Mouse (Mus musculus): Measurements from ENCODE around the gene Caln1. TPM values are rescaled to one million over a fixed set of nuclear protein-coding genes. Genes with fewer than 3 reads are reported as not detected.
"Not testable (repeated sequence)": the region's sequence is repeated elsewhere in the genome, so short reads cannot be mapped to it uniquely, and the experiment has no call there.

Gene Caln1
- polyA plus RNA-seq, 1 experiment from 2014 or later: 0.21 TPM

GRCm38 (mm10) chr5:130584042-130584441, 214.8 kb downstream of the Caln1 start:
- Histone ChIP-seq H3K27me3 (ENCODE audit: insufficient read depth, poor library complexity, severe bottlenecking) (no peaks in the 10 kb centered on the region), H3K36me3 (no peaks in the 10 kb centered on the region), H3K4me3 (no peak overlapping the region), H3K27ac (no peak overlapping the region), H3K4me1 (no peaks in the 10 kb centered on the region), H3K9me3 (no peaks in the 10 kb centered on the region; the same call in 1 of the 2 replicates)
- DNase-seq (ENCODE audit: low spot score): no peak
- WGBS: 77% methylated on average over 3 of the region's 3 CpGs

DNA sequence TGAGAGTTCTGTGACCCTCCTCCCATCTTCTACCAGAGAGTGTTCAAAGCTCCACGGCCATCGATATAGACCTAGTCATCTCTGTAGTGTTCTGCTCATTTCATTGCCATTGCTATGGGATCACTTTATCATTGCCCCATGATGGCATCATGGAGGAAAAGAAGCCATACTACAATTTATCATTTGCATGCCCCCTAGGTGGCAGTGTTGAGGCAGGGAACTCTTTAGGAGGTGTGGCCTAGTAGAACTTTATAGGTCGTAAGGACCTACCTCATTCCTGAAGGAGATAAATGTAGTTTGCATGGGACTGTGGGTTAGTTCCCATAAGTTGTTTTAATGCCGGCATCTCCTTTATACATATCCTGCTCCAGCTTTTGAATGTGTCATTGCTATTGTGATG, 217.0 kb downstream of the Caln1 start:
- WGBS: 89% methylated on average over 4 of the region's 4 CpGs
- Histone ChIP-seq H3K4me3 (no peak overlapping the region), H3K4me1 (no peaks in the 10 kb centered on the region), H3K36me3 (no peaks in the 10 kb centered on the region), H3K27me3 (ENCODE audit: insufficient read depth, poor library complexity, severe bottlenecking) (no peaks in the 10 kb centered on the region), H3K27ac (no peak overlapping the region), H3K9me3 (no peaks in the 10 kb centered on the region; the same call in 1 of the 2 replicates)
- no peak for DNase-seq (ENCODE audit: low spot score)

GRCm38 (mm10) chr5:130596541-130596940, 227.3 kb downstream of the Caln1 start:
- DNase-seq (ENCODE audit: low spot score): no peak
- 81% methylated on average over 6 of the region's 6 CpGs for WGBS
- Histone ChIP-seq H3K4me1 (no peaks in the 10 kb centered on the region), H3K4me3 (no peak overlapping the region), H3K36me3 (no peaks in the 10 kb centered on the region), H3K27ac (no peak overlapping the region), H3K9me3 (no peaks in the 10 kb centered on the region), H3K27me3 (ENCODE audit: insufficient read depth, poor library complexity, severe bottlenecking) (no peaks in the 10 kb centered on the region)

- Histone ChIP-seq H3K27ac (no peak overlapping the region), H3K9me3 (no peaks in the 10 kb centered on the region), H3K27me3 (ENCODE audit: insufficient read depth, poor library complexity, severe bottlenecking) (no peaks in the 10 kb centered on the region), H3K4me3 (no peak overlapping the region), H3K4me1 (no peaks in the 10 kb centered on the region), H3K36me3 (no peaks in the 10 kb centered on the region)
- DNase-seq (ENCODE audit: low spot score): peak; percentile 64
- 76% methylated on average over 3 of the region's 3 CpGs for WGBS
Observed at GRCm38 (mm10) chr5:130613657-130614056, 244.4 kb downstream of the Caln1 start.

- H3K4me1 ChIP-seq: no peaks in the 10 kb centered on the region
- H3K36me3 ChIP-seq: no peaks in the 10 kb centered on the region
- H3K9me3 ChIP-seq: no peaks in the 10 kb centered on the region
- WGBS: 81% methylated on average over 3 of the region's 3 CpGs
- H3K27ac ChIP-seq: no peak overlapping the region
- no peaks in the 10 kb centered on the region for H3K27me3 ChIP-seq (ENCODE audit: insufficient read depth, poor library complexity, severe bottlenecking)
- H3K4me3 ChIP-seq: no peak overlapping the region
- DNase-seq (ENCODE audit: low spot score): no peak
Observed at GRCm38 (mm10) chr5:130614209-130614608, 245.0 kb downstream of the Caln1 start.

GRCm38 (mm10) chr5:130620060-130620459, 250.8 kb downstream of the Caln1 start:
- no peak overlapping the region for H3K27ac ChIP-seq
- no peaks in the 10 kb centered on the region for H3K36me3 ChIP-seq
- 76% methylated on average over 7 of the region's 7 CpGs for WGBS
- no peaks in the 10 kb centered on the region for H3K27me3 ChIP-seq (ENCODE audit: insufficient read depth, poor library complexity, severe bottlenecking)
- no peaks in the 10 kb centered on the region for H3K4me1 ChIP-seq
- no peak for DNase-seq (ENCODE audit: low spot score)
- H3K9me3 ChIP-seq: no peaks in the 10 kb centered on the region
- H3K4me3 ChIP-seq: no peak overlapping the region

DNA sequence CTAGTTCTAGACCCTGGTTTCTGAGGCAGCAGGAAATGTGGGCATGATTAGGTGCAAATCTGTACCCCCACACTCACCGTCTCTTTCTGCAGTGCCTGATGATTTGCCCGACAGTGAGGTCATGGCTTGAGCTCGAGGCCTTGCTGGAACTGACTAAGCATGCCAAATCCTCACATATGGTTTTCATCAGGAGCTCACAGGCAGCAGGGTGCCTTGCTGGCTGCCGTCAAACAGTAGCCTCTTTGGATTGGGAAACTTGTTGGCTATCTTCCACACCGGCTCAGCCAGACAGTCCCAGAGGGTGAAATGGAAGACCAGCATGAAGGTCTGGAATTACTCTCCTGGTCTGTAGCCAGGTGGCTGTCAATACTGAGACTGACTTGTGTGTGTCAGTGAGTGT, 254.0 kb downstream of the Caln1 start:
- Histone ChIP-seq H3K4me1 (no peaks in the 10 kb centered on the region), H3K4me3 (no peak overlapping the region), H3K27ac (no peak overlapping the region), H3K27me3 (ENCODE audit: insufficient read depth, poor library complexity, severe bottlenecking) (no peaks in the 10 kb centered on the region), H3K36me3 (no peaks in the 10 kb centered on the region), H3K9me3 (no peaks in the 10 kb centered on the region)
- 31% methylated on average over 5 of the region's 5 CpGs for whole genome bisulfite sequencing
- DNase-seq (ENCODE audit: low spot score): peak; percentile 85

- H3K9me3 ChIP-seq: no peaks in the 10 kb centered on the region
- H3K27me3 ChIP-seq (ENCODE audit: insufficient read depth, poor library complexity, severe bottlenecking): no peaks in the 10 kb centered on the region
- H3K36me3 ChIP-seq: no peaks in the 10 kb centered on the region
- H3K4me1 ChIP-seq: no peaks in the 10 kb centered on the region
- H3K27ac ChIP-seq: no peak overlapping the region
- no peak overlapping the region for H3K4me3 ChIP-seq
- WGBS: 86% methylated on average over 2 of the region's 2 CpGs
- no peak for DNase-seq (ENCODE audit: low spot score)
Observed at GRCm38 (mm10) chr5:130627800-130628199, 258.5 kb downstream of the Caln1 start.

- no peaks in the 10 kb centered on the region for H3K4me1 ChIP-seq
- H3K4me3 ChIP-seq: no peak overlapping the region
- no peak overlapping the region for H3K27ac ChIP-seq
- H3K36me3 ChIP-seq: no peaks in the 10 kb centered on the region
- WGBS: 81% methylated on average over 2 of the region's 2 CpGs
- no peaks in the 10 kb centered on the region for H3K9me3 ChIP-seq
- DNase-seq (ENCODE audit: low spot score): no peak
- no peaks in the 10 kb centered on the region for H3K27me3 ChIP-seq (ENCODE audit: insufficient read depth, poor library complexity, severe bottlenecking)
Observed at GRCm38 (mm10) chr5:130635397-130635796, 266.1 kb downstream of the Caln1 start.

DNA sequence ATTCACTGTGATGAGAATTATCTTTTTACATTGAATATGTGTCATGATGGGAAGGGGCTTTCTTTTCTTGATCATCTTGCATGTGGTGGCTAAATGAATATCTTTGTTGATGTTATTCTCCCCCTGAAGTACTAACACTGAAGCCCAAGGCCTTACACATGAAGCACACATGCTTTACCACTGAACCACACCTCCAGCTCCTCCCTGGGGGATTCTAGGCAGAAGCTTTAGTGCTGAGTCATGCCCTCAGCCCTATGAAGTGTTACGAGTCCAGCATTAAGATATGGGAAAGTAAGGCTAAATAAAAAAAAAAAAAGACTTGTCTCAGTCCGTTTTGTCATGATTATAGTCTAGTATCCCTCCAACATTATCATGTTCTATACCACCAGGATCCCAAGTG, 272.6 kb downstream of the Caln1 start:
- H3K27me3 ChIP-seq (ENCODE audit: insufficient read depth, poor library complexity, severe bottlenecking): no peaks in the 10 kb centered on the region
- no peaks in the 10 kb centered on the region for H3K9me3 ChIP-seq
- 58% methylated on average over 2 of the region's 2 CpGs for WGBS
- no peaks in the 10 kb centered on the region for H3K4me1 ChIP-seq
- H3K4me3 ChIP-seq: no peak overlapping the region
- no peak overlapping the region for H3K27ac ChIP-seq
- no peaks in the 10 kb centered on the region for H3K36me3 ChIP-seq
- no peak for DNase-seq (ENCODE audit: low spot score)

DNA sequence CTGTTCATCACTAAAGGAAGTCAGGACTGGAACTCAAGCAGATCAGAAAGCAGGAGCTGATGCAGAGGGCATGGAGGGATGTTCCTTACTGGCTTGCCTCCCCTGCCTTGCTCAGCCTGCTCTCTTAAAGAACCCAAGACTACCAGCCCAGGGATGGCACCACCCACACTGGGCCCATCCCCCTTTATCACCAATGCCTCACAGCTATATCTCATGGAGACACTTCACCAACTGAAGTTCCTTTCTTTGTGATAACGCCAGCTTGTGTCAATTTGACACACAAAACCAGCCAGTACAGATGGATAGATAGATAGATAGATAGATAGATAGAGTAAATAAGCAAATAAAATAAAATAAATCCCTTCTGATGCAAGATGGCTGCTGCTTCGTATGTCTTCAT, 276.9 kb downstream of the Caln1 start:
- H3K27ac ChIP-seq; DNase-seq (ENCODE audit: low spot score); H3K4me3 ChIP-seq; H3K27me3 ChIP-seq (ENCODE audit: insufficient read depth, poor library complexity, severe bottlenecking); H3K9me3 ChIP-seq; H3K4me1 ChIP-seq; H3K36me3 ChIP-seq: not testable (repeated sequence)
- WGBS: 66% methylated on average over 2 of the region's 2 CpGs

DNA sequence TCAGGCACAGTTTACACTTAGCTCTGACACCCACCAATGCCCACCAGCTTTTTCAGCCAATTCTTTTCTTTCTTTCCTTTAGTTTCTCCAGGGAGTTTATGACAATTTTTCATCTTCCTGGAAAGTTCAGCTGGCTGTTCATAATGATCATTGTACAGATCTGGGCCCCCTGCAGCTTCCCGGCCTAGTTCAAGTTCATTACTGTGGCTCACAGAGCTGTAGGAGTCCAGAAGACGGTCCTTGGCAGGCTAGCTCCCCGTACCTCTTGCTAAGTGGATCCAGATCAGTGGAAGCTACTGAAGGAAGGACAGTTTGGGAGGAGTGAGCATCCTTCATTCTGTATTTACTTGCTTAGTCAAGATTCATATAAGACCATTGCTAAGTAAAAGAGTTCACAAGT, 288.9 kb downstream of the Caln1 start:
- DNase-seq (ENCODE audit: low spot score): no peak
- Histone ChIP-seq H3K36me3 (no peaks in the 10 kb centered on the region), H3K9me3 (no peaks in the 10 kb centered on the region), H3K27me3 (ENCODE audit: insufficient read depth, poor library complexity, severe bottlenecking) (no peaks in the 10 kb centered on the region), H3K27ac (no peak overlapping the region), H3K4me1 (no peaks in the 10 kb centered on the region), H3K4me3 (no peak overlapping the region)
- 80% methylated on average over 3 of the region's 3 CpGs for WGBS

DNA sequence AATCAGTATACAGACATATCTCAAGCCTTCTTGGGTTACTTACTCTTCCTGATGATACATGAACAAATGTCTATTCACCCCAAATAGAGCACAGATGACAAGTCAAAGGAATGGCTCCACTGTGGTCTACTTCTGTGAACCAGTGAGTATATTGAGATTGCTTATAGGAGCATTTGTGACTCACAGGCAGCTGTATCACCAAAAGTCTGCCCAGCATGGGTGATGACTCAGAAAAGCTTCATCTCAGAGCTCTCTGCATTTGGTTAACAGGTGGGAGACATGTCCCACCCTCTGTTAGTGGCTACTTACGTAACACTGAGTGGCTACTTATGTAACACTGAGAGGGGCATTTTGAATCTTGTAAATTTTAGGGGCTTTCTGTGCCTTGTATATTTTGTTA, 296.8 kb downstream of the Caln1 start:
- DNase-seq (ENCODE audit: low spot score): no peak
- 71% methylated on average over 1 of the region's 1 CpGs for WGBS
- H3K4me3 ChIP-seq: no peak overlapping the region

GRCm38 (mm10) chr5:130672588-130672987, 303.3 kb downstream of the Caln1 start:
- DNase-seq (ENCODE audit: low spot score): no peak
- no peaks in the 10 kb centered on the region for H3K27me3 ChIP-seq (ENCODE audit: insufficient read depth, poor library complexity, severe bottlenecking)
- 49% methylated on average over 3 of the region's 3 CpGs for whole genome bisulfite sequencing
- H3K36me3 ChIP-seq: no peaks in the 10 kb centered on the region
- no peak overlapping the region for H3K4me3 ChIP-seq
- no peaks in the 10 kb centered on the region for H3K4me1 ChIP-seq
- H3K9me3 ChIP-seq: no peaks in the 10 kb centered on the region
- no peak overlapping the region for H3K27ac ChIP-seq

More for the DNA sequence above, 296.8 kb downstream of the Caln1 start:
- no peaks in the 10 kb centered on the region for H3K9me3 ChIP-seq
- H3K27ac ChIP-seq: no peak overlapping the region
- no peaks in the 10 kb centered on the region for H3K4me1 ChIP-seq
- no peaks in the 10 kb centered on the region for H3K27me3 ChIP-seq (ENCODE audit: insufficient read depth, poor library complexity, severe bottlenecking)
- no peaks in the 10 kb centered on the region for H3K36me3 ChIP-seq

Data from heart, embryonic 10.5 days (tissue).